Mouse (Mus musculus): Measurements from ENCODE around the gene Rplp2. TPM values are rescaled to one million over a fixed set of nuclear protein-coding genes. Genes with fewer than 3 reads are reported as not detected.

Gene Rplp2
- polyA plus RNA-seq, 1 experiment, result 779 TPM

GRCm38 (mm10) chr7:141469901-141470636 is 22.9 kb downstream of the Rplp2 start:
- TF ChIP-seq POLR2A (IDR thresholded peaks at IDR 0.05; ENCODE audit: borderline replicate concordance, extremely low read depth, insufficient read depth, insufficient read length, poor library complexity, severe bottlenecking) (no peak), CTCF (IDR thresholded peaks at IDR 0.05; ENCODE audit: borderline replicate concordance, extremely low read depth, insufficient read depth, insufficient read length) (no peak)
- DNase-seq (ENCODE audit: low read depth), result no peak

GRCm38 (mm10) chr7:141470637-141470944 is 23.4 kb downstream of the Rplp2 start:
- DNase-seq (ENCODE audit: low read depth), result no peak
- no peak for TF ChIP-seq POLR2A (IDR thresholded peaks at IDR 0.05; ENCODE audit: borderline replicate concordance, extremely low read depth, insufficient read depth, insufficient read length, poor library complexity, severe bottlenecking)
- no peak for TF ChIP-seq CTCF (IDR thresholded peaks at IDR 0.05; ENCODE audit: borderline replicate concordance, extremely low read depth, insufficient read depth, insufficient read length)

- no peak for DNase-seq (ENCODE audit: low read depth)
- TF ChIP-seq POLR2A (IDR thresholded peaks at IDR 0.05; ENCODE audit: borderline replicate concordance, extremely low read depth, insufficient read depth, insufficient read length, poor library complexity, severe bottlenecking) (no peak), CTCF (IDR thresholded peaks at IDR 0.05; ENCODE audit: borderline replicate concordance, extremely low read depth, insufficient read depth, insufficient read length) (no peak)
These were observed 24.1 kb downstream of the Rplp2 start for GRCm38 (mm10) chr7:141471236-141471635.

DNA sequence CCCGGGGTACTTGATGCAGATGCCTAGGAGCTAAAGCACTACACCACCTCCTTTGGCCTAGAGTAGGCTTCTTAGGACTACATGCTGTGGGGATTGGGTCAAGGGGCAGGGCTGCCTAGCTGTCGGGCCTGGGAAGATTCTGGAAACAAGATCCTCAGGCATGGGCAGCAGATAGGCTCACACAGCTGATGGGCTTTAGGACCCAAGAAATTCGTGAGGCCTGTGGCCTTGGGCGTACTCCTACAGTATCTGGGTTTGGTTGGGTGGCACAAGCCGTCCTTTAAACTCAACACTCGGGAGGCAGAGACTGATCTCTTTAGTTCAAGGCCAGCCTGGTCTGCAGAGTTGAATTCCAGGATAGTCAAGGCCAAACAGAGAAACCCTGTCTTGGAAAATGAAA is 25.1 kb downstream of the Rplp2 start:
- no peak for DNase-seq (ENCODE audit: low read depth)
- TF ChIP-seq CTCF (IDR thresholded peaks at IDR 0.05; ENCODE audit: borderline replicate concordance, extremely low read depth, insufficient read depth, insufficient read length) (no peak), POLR2A (IDR thresholded peaks at IDR 0.05; ENCODE audit: borderline replicate concordance, extremely low read depth, insufficient read depth, insufficient read length, poor library complexity, severe bottlenecking) (no peak)

GRCm38 (mm10) chr7:141472763-141473162 is 25.6 kb downstream of the Rplp2 start:
- DNase-seq (ENCODE audit: low read depth), result no peak
- TF ChIP-seq POLR2A (IDR thresholded peaks at IDR 0.05; ENCODE audit: borderline replicate concordance, extremely low read depth, insufficient read depth, insufficient read length, poor library complexity, severe bottlenecking), result no peak
- no peak for TF ChIP-seq CTCF (IDR thresholded peaks at IDR 0.05; ENCODE audit: borderline replicate concordance, extremely low read depth, insufficient read depth, insufficient read length)

GRCm38 (mm10) chr7:141474160-141474559 is 27.0 kb downstream of the Rplp2 start:
- DNase-seq (ENCODE audit: low read depth), result no peak
- no peak for TF ChIP-seq CTCF (IDR thresholded peaks at IDR 0.05; ENCODE audit: borderline replicate concordance, extremely low read depth, insufficient read depth, insufficient read length)
- TF ChIP-seq POLR2A (IDR thresholded peaks at IDR 0.05; ENCODE audit: borderline replicate concordance, extremely low read depth, insufficient read depth, insufficient read length, poor library complexity, severe bottlenecking), result no peak

- peak; percentile 94 for DNase-seq (ENCODE audit: low read depth)
- TF ChIP-seq POLR2A (IDR thresholded peaks at IDR 0.05; ENCODE audit: borderline replicate concordance, extremely low read depth, insufficient read depth, insufficient read length, poor library complexity, severe bottlenecking) (no peak), CTCF (IDR thresholded peaks at IDR 0.05; ENCODE audit: borderline replicate concordance, extremely low read depth, insufficient read depth, insufficient read length) (no peak)
These were observed 28.0 kb downstream of the Rplp2 start, which contains the start of the genes Polr2l and Tspan4 for GRCm38 (mm10) chr7:141475011-141475804. Gene Polr2l, minus strand, starts transcription at chr7:141475132. Gene Tspan4, plus strand, starts transcription at chr7:141475240.

DNA sequence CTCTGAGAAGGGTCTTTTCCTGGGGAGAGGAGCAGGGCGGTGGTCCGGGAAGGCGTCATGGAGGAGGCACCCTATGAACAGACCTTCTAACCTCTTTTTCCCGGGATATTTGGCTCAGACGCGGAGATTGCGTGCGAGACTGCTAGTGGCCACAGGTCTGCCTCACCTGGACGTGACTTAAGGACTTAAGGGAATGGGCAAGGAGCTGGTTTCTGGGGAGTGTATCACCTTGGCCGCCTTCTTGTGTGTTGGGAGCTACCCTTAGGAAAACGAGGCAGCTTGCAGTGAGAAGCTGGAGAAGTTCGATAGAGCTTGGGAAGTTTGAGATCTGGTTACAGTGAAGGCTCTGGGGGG is 28.6 kb downstream of the Rplp2 start:
- no peak for DNase-seq (ENCODE audit: low read depth)

GRCm38 (mm10) chr7:141476226-141476980 is 29.2 kb downstream of the Rplp2 start:
- no peak for TF ChIP-seq POLR2A (IDR thresholded peaks at IDR 0.05; ENCODE audit: borderline replicate concordance, extremely low read depth, insufficient read depth, insufficient read length, poor library complexity, severe bottlenecking)
- TF ChIP-seq CTCF (IDR thresholded peaks at IDR 0.05; ENCODE audit: borderline replicate concordance, extremely low read depth, insufficient read depth, insufficient read length), result no peak
- peak; percentile 63 for DNase-seq (ENCODE audit: low read depth)

More for the DNA sequence above, 28.6 kb downstream of the Rplp2 start:
- TF ChIP-seq CTCF (IDR thresholded peaks at IDR 0.05; ENCODE audit: borderline replicate concordance, extremely low read depth, insufficient read depth, insufficient read length), result no peak
- TF ChIP-seq POLR2A (IDR thresholded peaks at IDR 0.05; ENCODE audit: borderline replicate concordance, extremely low read depth, insufficient read depth, insufficient read length, poor library complexity, severe bottlenecking), result no peak

- no peak for DNase-seq (ENCODE audit: low read depth)
These were observed 29.8 kb downstream of the Rplp2 start for GRCm38 (mm10) chr7:141476981-141477370.

More at GRCm38 (mm10) chr7:141476981-141477370, 29.8 kb downstream of the Rplp2 start:
- TF ChIP-seq POLR2A (IDR thresholded peaks at IDR 0.05; ENCODE audit: borderline replicate concordance, extremely low read depth, insufficient read depth, insufficient read length, poor library complexity, severe bottlenecking) (no peak), CTCF (IDR thresholded peaks at IDR 0.05; ENCODE audit: borderline replicate concordance, extremely low read depth, insufficient read depth, insufficient read length) (no peak)
